Mouse (Mus musculus): ENCODE measurements around the gene Diexf. TPM values are rescaled to one million over a fixed set of nuclear protein-coding genes. Genes with fewer than 3 reads are reported as not detected.

Gene Diexf
- total and polyA plus RNA-seq, 3 experiments = 7.3 to 10.2 (median 7.8) TPM

DNA sequence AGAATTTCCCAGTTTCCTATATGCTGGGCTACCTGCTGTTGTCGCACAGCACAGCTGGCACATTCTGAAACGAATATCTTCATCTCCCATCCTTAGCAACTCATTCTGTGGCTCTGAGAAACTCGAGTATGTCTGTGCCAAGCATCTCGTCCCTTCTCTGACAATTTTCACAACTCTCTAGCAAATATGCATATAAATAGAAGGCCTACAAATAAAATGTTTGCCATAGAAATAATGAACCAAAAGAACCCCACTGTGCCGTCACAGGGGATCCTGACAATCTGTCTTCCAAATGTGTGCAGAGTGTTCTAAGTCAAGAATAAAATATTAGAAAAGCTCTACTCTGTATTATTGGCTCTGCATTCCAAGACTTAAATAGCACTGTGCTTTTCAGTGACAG, 70.5 kb downstream of the Diexf start:
- Histone ChIP-seq H3K27me3 (ENCODE audit: control insufficient read depth, insufficient read depth, low read length) (no peaks in the 10 kb centered on the region), H3K4me1 (ENCODE audit: control insufficient read depth, insufficient read depth, low read length) (no peaks in the 10 kb centered on the region), H3K36me3 (ENCODE audit: control insufficient read depth, insufficient read depth, low read length) (no peaks in the 10 kb centered on the region), H3K79me2 (replicated peaks; ENCODE audit: control insufficient read depth, insufficient read depth, low read length) (no peaks in the 10 kb centered on the region), H3K27ac (no peak overlapping the region), H3K9ac (ENCODE audit: low read depth, low read length) (no peak overlapping the region), H3K4me3 (no peak overlapping the region)
- TF ChIP-seq CTCF (IDR thresholded peaks at IDR 0.05) (no peak), POLR2A (IDR thresholded peaks at IDR 0.05; ENCODE audit: insufficient read depth, low read depth, low read length) (no peak), EP300 (IDR thresholded peaks at IDR 0.05; ENCODE audit: insufficient read depth, low read depth, low read length) (no peak)
- 65% methylated on average over 5 of the region's 5 CpGs for WGBS
- intact Hi-C loops (cut with DNase I) = no loop called here
- DNase-seq = no peak

DNA sequence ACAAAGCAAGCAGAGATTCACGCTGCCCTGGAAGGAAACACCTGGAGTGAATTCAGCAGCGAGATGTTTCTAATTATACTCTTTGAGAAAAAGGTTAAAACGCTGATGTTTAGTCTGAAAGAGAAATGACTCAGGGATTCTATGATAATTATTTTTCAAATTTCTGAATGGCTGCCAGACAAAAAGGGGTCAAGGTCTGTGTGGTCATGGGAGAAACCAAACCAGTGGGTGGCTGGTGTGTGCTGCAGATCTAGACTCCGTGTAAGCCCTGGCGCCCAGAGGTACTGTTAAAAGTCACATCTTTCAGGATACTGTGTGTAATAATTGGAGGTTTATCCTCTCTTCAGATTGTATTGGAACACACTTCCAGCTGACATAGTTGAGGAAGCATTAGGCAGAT, 75.7 kb downstream of the Diexf start:
- no peaks in the 10 kb centered on the region for H3K27me3 ChIP-seq (ENCODE audit: control insufficient read depth, insufficient read depth, low read length)
- TF ChIP-seq POLR2A (IDR thresholded peaks at IDR 0.05; ENCODE audit: insufficient read depth, low read depth, low read length) (no peak), CTCF (IDR thresholded peaks at IDR 0.05) (no peak), EP300 (IDR thresholded peaks at IDR 0.05; ENCODE audit: insufficient read depth, low read depth, low read length) (no peak)
- H3K27ac ChIP-seq = no peak overlapping the region
- no peak overlapping the region for H3K9ac ChIP-seq (ENCODE audit: low read depth, low read length)
- H3K4me3 ChIP-seq = no peak overlapping the region
- DNase-seq = no peak
- WGBS = 58% methylated on average over 5 of the region's 5 CpGs
- intact Hi-C loops (cut with DNase I) = no loop called here
- no peaks in the 10 kb centered on the region for H3K36me3 ChIP-seq (ENCODE audit: control insufficient read depth, insufficient read depth, low read length)
- H3K79me2 ChIP-seq (replicated peaks; ENCODE audit: control insufficient read depth, insufficient read depth, low read length) = no peaks in the 10 kb centered on the region
- no peaks in the 10 kb centered on the region for H3K4me1 ChIP-seq (ENCODE audit: control insufficient read depth, insufficient read depth, low read length)

DNA sequence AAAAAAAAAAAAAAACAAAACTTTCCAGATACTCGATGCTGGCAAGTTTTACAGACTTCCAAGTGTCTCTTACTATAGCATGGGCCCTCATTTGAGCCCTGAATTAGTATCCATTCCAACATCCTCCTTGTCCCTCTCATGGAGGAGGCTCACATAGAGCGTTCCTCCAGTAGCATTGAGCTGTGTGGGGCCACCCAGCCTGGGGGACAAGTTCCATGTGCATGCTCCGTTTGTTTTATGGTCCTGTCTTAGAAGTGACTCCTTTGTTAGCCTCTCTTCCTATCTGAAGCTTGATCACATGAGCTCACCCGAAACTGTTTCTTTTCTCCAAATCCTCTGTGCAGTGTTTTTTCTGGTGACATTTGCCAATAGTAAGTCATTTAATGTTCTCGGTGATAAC, 77.0 kb downstream of the Diexf start:
- H3K79me2 ChIP-seq (replicated peaks; ENCODE audit: control insufficient read depth, insufficient read depth, low read length) = no peaks in the 10 kb centered on the region
- H3K4me1 ChIP-seq (ENCODE audit: control insufficient read depth, insufficient read depth, low read length) = no peaks in the 10 kb centered on the region
- TF ChIP-seq POLR2A (IDR thresholded peaks at IDR 0.05; ENCODE audit: insufficient read depth, low read depth, low read length) (no peak), EP300 (IDR thresholded peaks at IDR 0.05; ENCODE audit: insufficient read depth, low read depth, low read length) (no peak), CTCF (IDR thresholded peaks at IDR 0.05) (no peak)
- no peak overlapping the region for H3K4me3 ChIP-seq
- intact Hi-C loops (cut with DNase I) = no loop called here
- no peaks in the 10 kb centered on the region for H3K36me3 ChIP-seq (ENCODE audit: control insufficient read depth, insufficient read depth, low read length)
- no peaks in the 10 kb centered on the region for H3K27me3 ChIP-seq (ENCODE audit: control insufficient read depth, insufficient read depth, low read length)
- H3K27ac ChIP-seq = no peak overlapping the region
- WGBS = 63% methylated on average over 5 of the region's 5 CpGs
- no peak for DNase-seq
- H3K9ac ChIP-seq (ENCODE audit: low read depth, low read length) = no peak overlapping the region

DNA sequence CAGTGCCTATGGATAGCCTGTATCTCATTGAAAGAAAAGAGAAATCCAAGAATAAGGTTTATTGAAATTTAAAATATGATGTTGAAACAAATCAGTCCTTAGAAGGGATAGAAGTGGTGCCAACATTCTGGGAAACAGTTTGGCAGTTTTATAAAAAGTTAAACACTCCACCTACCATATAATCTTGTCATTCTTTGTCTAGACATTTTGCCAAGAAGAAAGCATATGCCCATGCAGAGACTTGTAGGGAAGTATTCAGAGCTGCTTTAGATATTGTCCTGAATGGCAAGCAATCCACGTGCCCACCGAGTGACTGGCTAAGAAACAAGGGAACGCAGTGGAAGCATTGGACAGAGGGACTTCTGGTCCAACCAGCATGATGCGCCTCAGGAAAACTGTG, 82.5 kb downstream of the Diexf start:
- Histone ChIP-seq H3K27ac (no peak overlapping the region), H3K79me2 (replicated peaks; ENCODE audit: control insufficient read depth, insufficient read depth, low read length) (no peaks in the 10 kb centered on the region), H3K9ac (ENCODE audit: low read depth, low read length) (no peak overlapping the region), H3K27me3 (ENCODE audit: control insufficient read depth, insufficient read depth, low read length) (no peaks in the 10 kb centered on the region), H3K4me1 (ENCODE audit: control insufficient read depth, insufficient read depth, low read length) (no peaks in the 10 kb centered on the region), H3K4me3 (no peak overlapping the region), H3K36me3 (ENCODE audit: control insufficient read depth, insufficient read depth, low read length) (no peaks in the 10 kb centered on the region)
- no peak for TF ChIP-seq CTCF (IDR thresholded peaks at IDR 0.05)
- TF ChIP-seq POLR2A (IDR thresholded peaks at IDR 0.05; ENCODE audit: insufficient read depth, low read depth, low read length) = no peak
- no peak for TF ChIP-seq EP300 (IDR thresholded peaks at IDR 0.05; ENCODE audit: insufficient read depth, low read depth, low read length)
- intact Hi-C loops (cut with DNase I) = no loop called here
- DNase-seq = no peak
- 88% methylated on average over 4 of the region's 4 CpGs for WGBS

DNA sequence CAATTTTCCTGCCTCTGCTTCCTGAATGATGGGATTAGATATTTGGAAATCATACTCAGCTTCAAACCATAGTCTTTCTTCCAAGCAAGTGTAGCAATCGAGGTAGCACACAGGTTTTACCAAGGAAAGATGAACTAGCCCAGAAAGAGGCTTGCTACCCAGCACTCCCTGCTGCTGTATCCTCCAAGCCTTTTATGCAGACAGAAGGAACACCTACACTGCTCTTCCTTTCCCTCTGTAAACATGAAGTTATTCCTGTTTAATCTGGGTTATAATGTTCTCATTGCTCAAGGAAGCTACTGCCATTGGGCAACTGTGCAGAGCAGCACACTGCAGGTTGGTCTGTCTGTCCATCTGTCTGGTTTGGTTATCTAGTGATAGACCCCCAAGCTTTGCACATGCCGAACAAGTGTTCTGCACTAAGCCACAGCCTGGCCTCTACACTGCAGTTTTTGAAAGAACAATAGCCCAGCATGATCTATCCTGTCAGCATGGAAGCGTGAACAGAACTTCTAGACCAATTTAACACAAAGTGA, 87.2 kb downstream of the Diexf start:
- Histone ChIP-seq H3K27me3 (ENCODE audit: control insufficient read depth, insufficient read depth, low read length) (no peaks in the 10 kb centered on the region), H3K4me1 (ENCODE audit: control insufficient read depth, insufficient read depth, low read length) (no peaks in the 10 kb centered on the region), H3K9ac (ENCODE audit: low read depth, low read length) (no peak overlapping the region), H3K79me2 (replicated peaks; ENCODE audit: control insufficient read depth, insufficient read depth, low read length) (no peaks in the 10 kb centered on the region), H3K36me3 (ENCODE audit: control insufficient read depth, insufficient read depth, low read length) (no peaks in the 10 kb centered on the region), H3K4me3 (no peak overlapping the region), H3K27ac (no peak overlapping the region)
- TF ChIP-seq POLR2A (IDR thresholded peaks at IDR 0.05; ENCODE audit: insufficient read depth, low read depth, low read length) = no peak
- no peak for TF ChIP-seq EP300 (IDR thresholded peaks at IDR 0.05; ENCODE audit: insufficient read depth, low read depth, low read length)
- TF ChIP-seq CTCF (IDR thresholded peaks at IDR 0.05) = no peak
- intact Hi-C loops (cut with DNase I) = no loop called here
- no peak for DNase-seq
- WGBS = 65% methylated on average over 3 of the region's 3 CpGs

Other genes starting within 250 kb of the Diexf start
- under 1 TPM; 0.34 to 0.41 TPM for gene Syt14, start 94.5 kb downstream of the Diexf start, total RNA-seq (2021)
- gene Syt14, start 94.5 kb downstream of the Diexf start, polyA plus RNA-seq (2012; rRNA removed) = 0.02 TPM in 1 of 2 replicates, not detected in the other
- 1 to 10 TPM; 1.9 to 2.1 TPM for gene Irf6, start 22.8 kb upstream of the Diexf start, total RNA-seq (2021)
- 2.5 and 3.6 TPM in 2 replicates for gene Irf6, start 22.8 kb upstream of the Diexf start, polyA plus RNA-seq (2012; rRNA removed)
- 1 to 10 TPM; 3.3 to 3.5 TPM for gene A130010J15Rik, start 37.8 kb upstream of the Diexf start, total RNA-seq (2021)
- gene A130010J15Rik, start 37.8 kb upstream of the Diexf start, polyA plus RNA-seq (2012; rRNA removed) = 2.7 and 5.1 TPM in 2 replicates
- 1 to 10 TPM in 1 of 2 experiments, under 1 TPM in 1; 0.94 to 2.7 TPM for gene Traf3ip3, start 71.4 kb upstream of the Diexf start, total RNA-seq (2021)
- gene Traf3ip3, start 71.4 kb upstream of the Diexf start, polyA plus RNA-seq (2012; rRNA removed) = 1.9 and 2.2 TPM in 2 replicates
- 10 to 100 TPM; 11.4 to 11.9 TPM for gene Lamb3, start 77.4 kb upstream of the Diexf start, total RNA-seq (2021)
- 9.2 and 11.1 TPM in 2 replicates for gene Lamb3, start 77.4 kb upstream of the Diexf start, polyA plus RNA-seq (2012; rRNA removed)
- gene Hsd11b1, start 133.8 kb upstream of the Diexf start, total RNA-seq (2021) = 10 to 100 TPM; 10.5 to 15.1 TPM
- 18.8 and 20.9 TPM in 2 replicates for gene Hsd11b1, start 133.8 kb upstream of the Diexf start, polyA plus RNA-seq (2012; rRNA removed)
- 10 to 100 TPM; 44.8 to 57.9 TPM for gene G0s2, start 142.9 kb upstream of the Diexf start, total RNA-seq (2021)
- 200 and 229 TPM in 2 replicates for gene G0s2, start 142.9 kb upstream of the Diexf start, polyA plus RNA-seq (2012; rRNA removed)
- under 1 TPM in 1 of 2 experiments, not detected in 1; 0.16 TPM for gene Camk1g, start 240.0 kb upstream of the Diexf start, total RNA-seq (2021)
- gene Camk1g, start 240.0 kb upstream of the Diexf start, polyA plus RNA-seq (2012; rRNA removed) = 2.8 and 2.9 TPM in 2 replicates

Measured in heart, adult 2 months (tissue).